Mouse (Mus musculus): Measurements from ENCODE around the gene Togaram2. TPM values are rescaled to one million over a fixed set of nuclear protein-coding genes. Genes with fewer than 3 reads are reported as not detected.

Gene Togaram2
- polyA plus RNA-seq, 1 experiment from 2014 or later: 0.48 TPM

DNA sequence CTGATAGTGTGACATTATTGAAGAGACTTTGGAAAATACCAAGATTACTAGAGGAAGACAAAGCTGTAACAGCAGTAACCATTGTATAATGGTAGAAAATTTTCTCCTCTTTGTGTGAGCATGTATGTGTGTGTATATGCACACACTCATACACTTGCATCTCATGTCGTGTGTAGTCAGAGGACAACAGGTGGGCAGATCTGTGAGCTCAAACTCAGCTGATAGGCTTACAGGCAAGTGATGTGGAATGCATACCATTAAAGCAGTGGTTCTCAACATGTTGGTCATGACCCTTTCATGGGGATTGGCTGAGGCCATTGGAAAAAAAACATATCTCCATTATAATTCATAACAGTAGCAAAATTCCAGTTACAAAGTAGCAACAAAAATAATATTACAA is 12.7 kb upstream of the Togaram2 start:
- no peaks in the 10 kb centered on the region for H3K9me3 ChIP-seq
- H3K36me3 ChIP-seq (replicated peaks): peaks cover 2% of the 10 kb centered on the region; the same call in 1 of the 2 replicates
- H3K9ac ChIP-seq: no peak overlapping the region
- 0 out of 2 replicates have a peak, but pooled peaks cover 3% of the 10 kb centered on the region for H3K27me3 ChIP-seq (replicated peaks)
- no peak overlapping the region for H3K4me3 ChIP-seq
- H3K4me1 ChIP-seq: peaks cover 4% of the 10 kb centered on the region
- WGBS: 67% methylated on average over 1 of the region's 1 CpGs
- no peak for ATAC-seq (replicated peaks)
- no peak overlapping the region for H3K27ac ChIP-seq
- H3K4me2 ChIP-seq: no peak overlapping the region

DNA sequence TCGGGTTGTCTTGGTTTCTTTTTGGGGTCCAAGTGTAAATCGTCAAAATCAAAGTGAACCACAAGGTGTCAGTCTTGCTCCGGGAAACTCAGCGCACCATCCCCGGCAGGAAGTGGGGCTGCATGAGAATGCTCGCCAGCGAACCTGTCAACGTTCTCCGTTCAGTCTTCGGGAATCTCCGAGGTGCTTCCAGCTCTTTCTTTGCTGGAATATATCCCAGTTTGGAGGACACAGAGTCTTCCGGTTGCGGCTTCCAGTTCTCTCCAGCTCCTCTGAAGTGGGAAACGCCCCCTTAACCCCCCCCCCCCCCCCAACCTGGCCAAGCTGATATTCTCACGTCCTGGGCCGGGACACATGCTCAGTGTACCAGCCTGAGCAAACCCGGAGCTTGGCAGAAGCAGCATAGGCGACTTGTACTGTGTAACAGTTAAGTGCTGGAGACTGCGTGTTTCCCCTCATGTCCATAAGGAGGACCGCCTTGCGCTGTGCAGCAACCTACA is 10.3 kb upstream of the Togaram2 start:
- H3K4me1 ChIP-seq: peaks cover 4% of the 10 kb centered on the region
- peak overlapping the region; percentile 32 for H3K4me3 ChIP-seq
- 0 out of 2 replicates have a peak, but pooled peaks cover 2% of the 10 kb centered on the region for H3K36me3 ChIP-seq (replicated peaks)
- 0 out of 2 replicates have a peak, but pooled peaks cover 3% of the 10 kb centered on the region for H3K27me3 ChIP-seq (replicated peaks)
- H3K9me3 ChIP-seq: no peaks in the 10 kb centered on the region
- H3K4me2 ChIP-seq: peak overlapping the region; percentile 61
- 10% methylated on average over 21 of the region's 21 CpGs for WGBS
- H3K9ac ChIP-seq: peak overlapping the region; percentile 26; the same call in 1 of the 2 replicates
- no peak overlapping the region for H3K27ac ChIP-seq
- ATAC-seq (replicated peaks): peak; percentile 89

GRCm38 (mm10) chr17:71663491-71663890 is 9.6 kb upstream of the Togaram2 start:
- H3K4me3 ChIP-seq: no peak overlapping the region
- H3K27ac ChIP-seq: no peak overlapping the region
- H3K36me3 ChIP-seq (replicated peaks): 0 out of 2 replicates have a peak, but pooled peaks cover 2% of the 10 kb centered on the region
- H3K9me3 ChIP-seq: no peaks in the 10 kb centered on the region
- 89% methylated on average over 6 of the region's 6 CpGs for WGBS
- 0 out of 2 replicates have a peak, but pooled peaks cover 3% of the 10 kb centered on the region for H3K27me3 ChIP-seq (replicated peaks)
- no peak overlapping the region for H3K4me2 ChIP-seq
- H3K9ac ChIP-seq: no peak overlapping the region
- peaks cover 4% of the 10 kb centered on the region for H3K4me1 ChIP-seq
- ATAC-seq (replicated peaks): no peak

DNA sequence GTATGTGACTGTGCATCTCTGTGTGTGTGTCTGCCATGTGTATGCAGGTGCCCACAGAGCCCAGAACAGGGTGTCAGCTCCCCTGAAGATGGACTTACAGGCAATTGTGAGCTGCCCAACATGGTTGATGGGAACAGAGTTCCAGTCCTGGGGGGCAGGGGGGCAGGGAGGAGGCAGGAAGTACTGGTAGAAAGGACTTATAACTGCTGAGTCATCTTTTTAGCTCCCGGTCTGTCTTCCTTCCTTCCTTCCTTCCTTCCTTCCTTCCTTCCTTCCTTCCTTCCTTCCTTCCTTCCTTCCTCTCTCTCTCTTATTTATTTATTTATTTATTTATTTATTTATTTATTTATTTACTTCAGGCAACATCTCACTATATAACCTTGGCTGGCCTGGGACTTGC is 8.9 kb upstream of the Togaram2 start:
- Histone ChIP-seq H3K36me3 (replicated peaks) (no peaks in the 10 kb centered on the region), H3K27ac (no peak overlapping the region), H3K4me3 (no peak overlapping the region), H3K27me3 (replicated peaks) (0 out of 2 replicates have a peak, but pooled peaks cover 3% of the 10 kb centered on the region), H3K9me3 (no peaks in the 10 kb centered on the region), H3K9ac (no peak overlapping the region), H3K4me2 (no peak overlapping the region), H3K4me1 (peaks cover 4% of the 10 kb centered on the region)
- WGBS: 89% methylated on average over 1 of the region's 1 CpGs
- ATAC-seq (replicated peaks): no peak

DNA sequence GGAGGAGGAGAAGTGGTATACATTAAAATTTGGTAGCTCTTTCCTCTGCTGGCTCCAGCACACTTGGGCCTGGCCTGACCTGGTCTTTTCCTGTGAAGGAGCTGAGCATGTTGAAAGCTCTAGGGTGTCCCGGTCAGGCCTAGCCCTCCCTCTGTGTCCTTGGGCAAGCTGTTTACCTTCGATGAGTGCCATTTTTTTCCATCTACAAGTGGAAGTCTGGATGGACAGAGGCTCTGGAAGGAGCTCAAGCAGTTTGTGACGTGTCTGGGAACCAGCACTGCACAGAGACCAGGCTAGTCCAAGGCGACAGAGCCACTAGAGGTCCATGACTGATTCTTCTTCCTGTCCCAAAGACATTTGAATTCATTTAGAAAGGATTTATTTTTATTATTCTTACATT is 7.9 kb upstream of the Togaram2 start:
- Histone ChIP-seq H3K4me3 (no peak overlapping the region), H3K27ac (no peak overlapping the region), H3K36me3 (replicated peaks) (no peaks in the 10 kb centered on the region), H3K4me2 (no peak overlapping the region), H3K27me3 (replicated peaks) (0 out of 2 replicates have a peak, but pooled peaks cover 3% of the 10 kb centered on the region), H3K9me3 (no peaks in the 10 kb centered on the region), H3K9ac (no peak overlapping the region), H3K4me1 (peaks cover 4% of the 10 kb centered on the region)
- ATAC-seq (replicated peaks): no peak
- 84% methylated on average over 4 of the region's 4 CpGs for WGBS

GRCm38 (mm10) chr17:71669511-71669910 is 3.5 kb upstream of the Togaram2 start:
- no peak overlapping the region for H3K9ac ChIP-seq
- H3K4me1 ChIP-seq: 0 out of 2 replicates have a peak, but pooled peaks cover 6% of the 10 kb centered on the region
- WGBS: 85% methylated on average over 5 of the region's 5 CpGs
- no peaks in the 10 kb centered on the region for H3K27me3 ChIP-seq (replicated peaks)
- H3K36me3 ChIP-seq (replicated peaks): no peaks in the 10 kb centered on the region
- H3K4me2 ChIP-seq: no peak overlapping the region
- no peak overlapping the region for H3K4me3 ChIP-seq
- no peak for ATAC-seq (replicated peaks)
- H3K9me3 ChIP-seq: no peaks in the 10 kb centered on the region
- H3K27ac ChIP-seq: no peak overlapping the region

DNA sequence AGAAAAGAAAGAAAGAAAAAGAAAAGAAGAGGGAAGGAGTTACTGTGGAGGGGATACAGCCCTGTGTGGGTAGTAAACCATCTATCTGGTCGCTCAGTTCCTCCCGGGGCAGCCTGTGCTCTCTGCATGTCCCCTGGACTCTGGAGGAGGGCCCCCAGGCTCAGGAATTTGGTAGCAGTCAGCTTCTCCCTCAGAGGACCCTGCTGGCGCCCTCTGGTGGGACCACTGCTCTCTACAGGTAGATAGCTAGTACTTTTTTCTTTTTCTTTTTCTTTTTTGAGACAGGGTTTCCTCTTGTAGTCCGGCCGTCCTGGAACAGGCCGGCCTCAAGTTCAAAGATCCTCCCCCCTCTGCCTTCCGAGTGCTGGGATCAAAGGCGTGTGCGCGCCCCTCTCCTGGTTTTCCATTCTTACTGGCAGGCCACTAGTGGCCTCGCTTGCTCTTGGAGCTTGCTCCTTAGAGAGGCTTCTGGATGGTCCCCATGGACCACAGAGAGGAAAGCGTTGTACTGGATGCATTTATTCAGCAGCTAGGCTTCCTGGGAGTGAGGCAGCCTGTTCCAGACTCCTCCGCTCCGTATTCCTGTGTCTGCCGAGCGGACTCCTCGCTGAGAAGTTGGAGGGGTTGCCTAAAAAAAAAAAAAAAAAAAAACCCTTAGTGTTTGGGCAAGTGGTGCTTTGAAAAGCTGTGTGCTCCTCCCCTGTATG is 1.1 kb upstream of the Togaram2 start:
- Histone ChIP-seq H3K4me2 (no peak overlapping the region), H3K9me3 (no peaks in the 10 kb centered on the region), H3K27me3 (replicated peaks) (no peaks in the 10 kb centered on the region), H3K27ac (no peak overlapping the region), H3K9ac (no peak overlapping the region), H3K4me1 (0 out of 2 replicates have a peak, but pooled peaks cover 6% of the 10 kb centered on the region), H3K36me3 (replicated peaks) (no peaks in the 10 kb centered on the region), H3K4me3 (no peak overlapping the region)
- 51% methylated on average over 17 of the region's 17 CpGs for WGBS
- no peak for ATAC-seq (replicated peaks)

- Histone ChIP-seq H3K9me3 (no peaks in the 10 kb centered on the region), H3K27ac (no peak overlapping the region), H3K4me2 (no peak overlapping the region), H3K27me3 (replicated peaks) (no peaks in the 10 kb centered on the region), H3K4me3 (no peak overlapping the region), H3K36me3 (replicated peaks) (no peaks in the 10 kb centered on the region), H3K9ac (no peak overlapping the region), H3K4me1 (0 out of 2 replicates have a peak, but pooled peaks cover 6% of the 10 kb centered on the region)
- ATAC-seq (replicated peaks): no peak
- 70% methylated on average over 9 of the region's 9 CpGs for WGBS
These were observed 875 bp downstream of the Togaram2 start for GRCm38 (mm10) chr17:71673936-71674335.

DNA sequence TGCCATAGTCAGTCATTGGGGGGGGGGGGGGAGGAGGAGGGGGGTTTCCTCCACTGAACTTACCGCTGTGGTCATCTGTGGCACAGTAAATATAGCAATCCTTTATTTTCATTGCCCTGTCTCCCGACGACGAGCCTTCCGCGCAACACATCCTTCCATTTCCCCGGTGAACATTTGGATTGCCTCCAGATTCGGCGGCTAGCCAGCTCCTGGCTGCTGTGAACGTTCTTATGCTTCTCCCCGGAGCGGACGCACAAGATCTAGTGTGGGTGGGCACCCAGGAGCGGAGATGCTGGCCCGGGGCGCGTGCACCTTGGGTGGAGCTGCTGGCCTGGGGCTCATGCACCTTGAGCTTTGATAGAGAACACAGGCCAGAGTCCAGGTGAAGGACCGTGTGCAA is 1.8 kb downstream of the Togaram2 start:
- no peak overlapping the region for H3K27ac ChIP-seq
- ATAC-seq (replicated peaks): no peak
- no peaks in the 10 kb centered on the region for H3K27me3 ChIP-seq (replicated peaks)
- no peaks in the 10 kb centered on the region for H3K36me3 ChIP-seq (replicated peaks)
- 89% methylated on average over 18 of the region's 18 CpGs for WGBS
- no peak overlapping the region for H3K4me2 ChIP-seq
- H3K4me1 ChIP-seq: 0 out of 2 replicates have a peak, but pooled peaks cover 6% of the 10 kb centered on the region
- no peak overlapping the region for H3K9ac ChIP-seq
- no peaks in the 10 kb centered on the region for H3K9me3 ChIP-seq
- no peak overlapping the region for H3K4me3 ChIP-seq

- Histone ChIP-seq H3K4me2 (no peak overlapping the region), H3K36me3 (replicated peaks) (no peaks in the 10 kb centered on the region), H3K4me1 (no peaks in the 10 kb centered on the region), H3K27me3 (replicated peaks) (no peaks in the 10 kb centered on the region), H3K27ac (no peak overlapping the region), H3K9me3 (no peaks in the 10 kb centered on the region), H3K9ac (no peak overlapping the region), H3K4me3 (no peak overlapping the region)
- no peak for ATAC-seq (replicated peaks)
- 68% methylated on average over 14 of the region's 14 CpGs for WGBS
These were observed 8.6 kb downstream of the Togaram2 start for GRCm38 (mm10) chr17:71681666-71682065.

DNA sequence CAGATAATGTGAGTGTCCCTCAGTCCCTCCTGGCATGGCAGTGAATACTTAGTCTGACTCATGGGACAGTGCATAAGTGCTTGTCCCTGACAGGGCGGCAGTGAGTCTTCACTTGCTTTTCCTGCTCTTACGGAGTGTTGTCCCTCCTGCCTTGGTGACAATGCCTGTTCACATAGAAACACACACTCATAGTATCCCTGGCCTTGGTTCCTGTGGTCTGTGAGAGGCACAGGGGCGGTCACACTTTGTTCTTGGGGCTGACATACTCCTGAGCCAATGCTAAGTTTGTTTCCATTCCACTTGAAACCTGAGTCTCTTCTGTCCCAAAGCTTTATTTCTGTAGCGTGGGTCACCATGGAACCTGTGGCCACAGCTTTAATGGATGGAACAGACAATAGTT is 9.3 kb downstream of the Togaram2 start:
- ATAC-seq (replicated peaks): no peak
- Histone ChIP-seq H3K4me3 (no peak overlapping the region), H3K4me1 (no peaks in the 10 kb centered on the region), H3K9ac (no peak overlapping the region), H3K27ac (no peak overlapping the region), H3K27me3 (replicated peaks) (no peaks in the 10 kb centered on the region), H3K9me3 (no peaks in the 10 kb centered on the region), H3K36me3 (replicated peaks) (no peaks in the 10 kb centered on the region), H3K4me2 (no peak overlapping the region)
- WGBS: 96% methylated on average over 4 of the region's 4 CpGs

DNA sequence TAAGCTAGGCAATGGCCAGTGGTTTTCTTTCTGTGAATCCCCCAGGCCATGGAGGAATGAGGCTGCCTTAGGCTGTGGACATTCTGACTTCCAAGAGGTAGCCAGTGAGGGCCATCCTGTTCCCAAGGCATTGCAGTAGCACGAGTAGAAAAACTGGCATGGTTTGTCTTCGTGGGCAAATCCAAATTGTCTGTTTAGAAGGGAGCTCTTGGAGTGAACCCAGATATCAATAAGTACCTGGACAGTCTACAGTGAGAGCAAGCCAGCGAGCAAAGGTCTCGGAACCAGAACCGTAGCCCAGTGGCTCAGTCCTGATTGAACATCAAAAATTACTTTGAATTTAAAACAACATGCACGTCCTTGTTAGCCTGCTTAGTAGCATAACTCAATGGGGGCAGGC is 10.2 kb downstream of the Togaram2 start:
- H3K9me3 ChIP-seq: no peaks in the 10 kb centered on the region
- 89% methylated on average over 6 of the region's 6 CpGs for WGBS
- no peaks in the 10 kb centered on the region for H3K27me3 ChIP-seq (replicated peaks)
- H3K4me2 ChIP-seq: no peak overlapping the region
- H3K4me1 ChIP-seq: no peaks in the 10 kb centered on the region
- no peak overlapping the region for H3K27ac ChIP-seq
- H3K9ac ChIP-seq: no peak overlapping the region
- H3K4me3 ChIP-seq: no peak overlapping the region
- H3K36me3 ChIP-seq (replicated peaks): no peaks in the 10 kb centered on the region
- ATAC-seq (replicated peaks): no peak

Measured in midbrain, embryonic 15.5 days (tissue).